Mouse (Mus musculus): ENCODE results near the gene Smco3. TPM values are rescaled to one million over a fixed set of nuclear protein-coding genes. Genes with fewer than 3 reads are reported as not detected.

Smco3 gene
- polyA plus RNA-seq, 1 experiment from 2014 or later: not detected

GRCm38 (mm10) chr6:136844903-136845302 lies 9.7 kb upstream of the Smco3 start:
- 47% methylated on average over 2 of the region's 2 CpGs for WGBS
- Histone ChIP-seq H3K9me3 (no peaks in the 10 kb centered on the region), H3K27me3 (no peaks in the 10 kb centered on the region)

DNA sequence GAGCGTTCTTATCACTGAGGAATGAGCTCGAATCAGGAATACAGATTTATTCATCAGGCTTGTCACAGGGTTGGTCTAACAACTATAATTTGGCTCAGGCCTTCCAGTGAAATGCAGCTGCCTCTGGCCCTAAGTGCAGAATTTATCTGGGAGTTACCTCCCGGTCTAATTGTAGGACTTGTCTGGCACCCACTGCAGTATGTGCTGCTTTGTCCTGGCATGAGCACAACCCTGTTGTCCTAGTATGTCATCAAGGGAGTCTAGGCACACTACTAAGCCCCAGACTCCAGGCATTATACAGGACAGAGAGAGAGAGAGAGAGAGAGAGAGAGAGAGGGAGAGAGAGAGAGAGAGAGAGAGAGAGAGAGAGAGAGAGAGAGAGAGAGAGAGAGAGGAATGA lies 2.1 kb upstream of the Smco3 start:
- H3K4me2 ChIP-seq (replicated peaks): no peak overlapping the region
- 82% methylated on average over 3 of the region's 3 CpGs for WGBS
- no peaks in the 10 kb centered on the region for H3K9me3 ChIP-seq
- ATAC-seq (replicated peaks): no peak
- no peak overlapping the region for H3K27ac ChIP-seq (replicated peaks)
- H3K9ac ChIP-seq (replicated peaks): no peak overlapping the region
- H3K27me3 ChIP-seq: no peaks in the 10 kb centered on the region
- H3K4me3 ChIP-seq: no peak overlapping the region
- no peaks in the 10 kb centered on the region for H3K4me1 ChIP-seq
- no peaks in the 10 kb centered on the region for H3K36me3 ChIP-seq

More at GRCm38 (mm10) chr6:136844903-136845302, 9.7 kb upstream of the Smco3 start:
- Histone ChIP-seq H3K4me1 (no peaks in the 10 kb centered on the region), H3K4me3 (no peak overlapping the region), H3K27ac (replicated peaks) (no peak overlapping the region), H3K9ac (replicated peaks) (no peak overlapping the region), H3K36me3 (no peaks in the 10 kb centered on the region), H3K4me2 (replicated peaks) (no peak overlapping the region)
- ATAC-seq (replicated peaks): no peak

GRCm38 (mm10) chr6:136831712-136832111 lies 3.5 kb downstream of the Smco3 start:
- no peaks in the 10 kb centered on the region for H3K36me3 ChIP-seq
- WGBS: 82% methylated on average over 5 of the region's 5 CpGs
- peaks cover 11% of the 10 kb centered on the region for H3K4me1 ChIP-seq
- no peak for ATAC-seq (replicated peaks)
- no peak overlapping the region for H3K4me3 ChIP-seq
- H3K9me3 ChIP-seq: no peaks in the 10 kb centered on the region
- no peak overlapping the region for H3K4me2 ChIP-seq (replicated peaks)
- peaks cover 6% of the 10 kb centered on the region; the same call in 1 of the 2 replicates for H3K27me3 ChIP-seq
- no peak overlapping the region for H3K9ac ChIP-seq (replicated peaks)
- no peak overlapping the region for H3K27ac ChIP-seq (replicated peaks)

DNA sequence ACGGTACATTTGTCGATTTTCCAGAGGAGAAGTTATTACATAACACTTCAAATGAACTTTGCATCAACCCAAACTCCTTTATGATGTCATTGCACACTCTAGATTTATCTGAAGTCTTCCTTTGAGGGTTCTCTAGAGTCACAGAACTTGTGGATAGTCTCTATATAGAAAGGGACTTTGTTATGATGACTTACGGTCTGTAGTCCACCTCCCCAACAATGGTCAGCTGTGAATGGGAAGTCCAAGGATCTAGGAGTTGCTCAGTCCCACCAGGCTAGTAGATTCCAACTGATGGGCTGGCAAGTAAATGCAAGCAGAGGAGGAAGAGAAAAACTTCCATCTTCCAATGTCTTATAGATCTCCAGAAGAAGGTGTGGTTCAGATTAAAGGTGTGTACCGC lies 6.6 kb downstream of the Smco3 start:
- WGBS: 33% methylated on average over 4 of the region's 4 CpGs
- H3K27me3 ChIP-seq: peaks cover 6% of the 10 kb centered on the region; the same call in 1 of the 2 replicates
- H3K4me2 ChIP-seq (replicated peaks): peak overlapping the region; percentile 61
- H3K9me3 ChIP-seq: no peaks in the 10 kb centered on the region
- H3K9ac ChIP-seq (replicated peaks): peak overlapping the region; percentile 53
- no peak; the same call in 1 of the 2 replicates for ATAC-seq (replicated peaks)
- H3K36me3 ChIP-seq: peaks cover 15% of the 10 kb centered on the region
- peak overlapping the region; percentile 87 for H3K4me3 ChIP-seq
- peak overlapping the region; percentile 89 for H3K27ac ChIP-seq (replicated peaks)
- peaks cover 17% of the 10 kb centered on the region for H3K4me1 ChIP-seq

DNA sequence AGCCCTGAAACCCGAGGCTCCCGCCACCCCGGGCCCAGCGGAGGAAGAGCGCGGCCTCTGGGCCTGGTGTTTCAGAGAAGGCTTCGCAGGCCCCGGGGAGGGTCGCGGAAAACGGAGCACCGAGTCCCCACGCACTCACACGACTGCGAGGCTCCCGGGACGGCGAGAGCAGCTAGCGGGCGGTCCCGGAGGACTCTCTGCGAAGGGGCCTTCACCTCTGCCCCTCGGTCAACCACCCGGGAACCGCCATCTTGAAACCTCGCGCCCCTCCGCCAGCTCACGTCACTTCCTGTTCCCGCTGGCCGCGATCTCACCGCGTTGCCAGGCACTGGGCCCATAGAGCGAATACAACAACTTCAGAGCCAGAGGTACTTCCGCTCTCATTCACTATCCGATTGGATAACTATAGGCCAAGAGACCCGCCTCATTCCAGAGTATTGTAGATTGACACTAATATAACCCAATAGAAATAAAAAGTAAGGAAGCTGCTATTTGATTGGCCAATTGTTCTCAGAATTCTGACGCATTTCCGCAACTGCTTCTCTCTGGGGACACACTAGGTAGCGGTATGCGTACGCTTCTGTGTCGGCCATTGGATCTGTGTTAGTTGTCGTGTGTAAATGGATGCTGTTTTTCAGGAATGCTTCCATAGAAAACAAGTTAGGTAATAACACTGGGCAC lies 7.2 kb downstream of the Smco3 start, which contains the start of gene Wbp11:
Gene Wbp11, minus strand, starts transcription at position 353 of the 681 bp plus-strand sequence.
- peak; percentile 100 for ATAC-seq (replicated peaks)
- Histone ChIP-seq H3K4me1 (peaks cover 17% of the 10 kb centered on the region), H3K9me3 (no peaks in the 10 kb centered on the region), H3K36me3 (peaks cover 17% of the 10 kb centered on the region), H3K27ac (replicated peaks) (peak within 1 kb of the TSS; percentile 89), H3K27me3 (peaks cover 6% of the 10 kb centered on the region; the same call in 1 of the 2 replicates), H3K9ac (replicated peaks) (peak within 1 kb of the TSS; percentile 87), H3K4me2 (replicated peaks) (peak within 1 kb of the TSS; percentile 75), H3K4me3 (peak within 1 kb of the TSS; percentile 87)
- 1% methylated on average over 45 of the region's 45 CpGs for WGBS

GRCm38 (mm10) chr6:136827516-136827880 lies 7.8 kb downstream of the Smco3 start, which contains the start of gene BC049715:
TSS of gene BC049715 (plus strand) at chr6:136827626.
- H3K9ac ChIP-seq (replicated peaks): peak within 1 kb of the TSS; percentile 87
- H3K27me3 ChIP-seq: peaks cover 6% of the 10 kb centered on the region; the same call in 1 of the 2 replicates
- peaks cover 17% of the 10 kb centered on the region for H3K4me1 ChIP-seq
- H3K36me3 ChIP-seq: peaks cover 22% of the 10 kb centered on the region
- under 1% methylated on average over 34 of the region's 34 CpGs for WGBS
- H3K9me3 ChIP-seq: no peaks in the 10 kb centered on the region
- H3K27ac ChIP-seq (replicated peaks): peak within 1 kb of the TSS; percentile 89
- peak within 1 kb of the TSS; percentile 75 for H3K4me2 ChIP-seq (replicated peaks)
- ATAC-seq (replicated peaks): no peak; the same call in 1 of the 2 replicates
- peak within 1 kb of the TSS; percentile 87 for H3K4me3 ChIP-seq

DNA sequence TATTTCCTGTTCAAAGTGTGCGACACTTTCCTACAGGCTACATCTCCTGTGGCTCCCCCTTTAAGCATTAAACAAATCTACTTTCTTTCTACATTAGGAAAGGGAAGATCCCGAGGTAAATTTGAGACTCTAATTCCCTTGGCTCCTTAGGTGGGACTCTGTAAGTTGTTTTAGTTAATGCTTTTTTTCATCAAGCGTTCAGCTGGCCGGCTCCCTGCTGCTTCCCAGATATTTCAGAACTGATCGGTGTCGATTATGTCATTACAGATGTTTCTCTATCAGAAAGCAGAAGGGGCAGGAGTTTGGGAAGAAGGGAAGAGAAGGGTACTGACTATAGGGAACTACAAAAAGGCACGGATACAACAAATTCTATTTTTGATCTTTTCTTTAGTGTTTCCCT lies 8.1 kb downstream of the Smco3 start:
- Histone ChIP-seq H3K27ac (replicated peaks) (no peak overlapping the region), H3K36me3 (peaks cover 26% of the 10 kb centered on the region), H3K4me3 (peak overlapping the region; percentile 87), H3K4me2 (replicated peaks) (peak overlapping the region; percentile 75), H3K9ac (replicated peaks) (peak overlapping the region; percentile 87), H3K9me3 (no peaks in the 10 kb centered on the region), H3K27me3 (peaks cover 6% of the 10 kb centered on the region; the same call in 1 of the 2 replicates), H3K4me1 (peaks cover 17% of the 10 kb centered on the region)
- no peak for ATAC-seq (replicated peaks)
- 16% methylated on average over 7 of the region's 7 CpGs for WGBS

GRCm38 (mm10) chr6:136824987-136825386 lies 10.3 kb downstream of the Smco3 start:
- Histone ChIP-seq H3K9me3 (no peaks in the 10 kb centered on the region), H3K36me3 (peaks cover 47% of the 10 kb centered on the region), H3K4me2 (replicated peaks) (no peak overlapping the region), H3K27ac (replicated peaks) (no peak overlapping the region), H3K9ac (replicated peaks) (no peak overlapping the region), H3K27me3 (no peaks in the 10 kb centered on the region; the same call in 1 of the 2 replicates), H3K4me1 (peaks cover 17% of the 10 kb centered on the region), H3K4me3 (no peak overlapping the region)
- no peak for ATAC-seq (replicated peaks)
- WGBS: 95% methylated on average over 8 of the region's 8 CpGs

DNA sequence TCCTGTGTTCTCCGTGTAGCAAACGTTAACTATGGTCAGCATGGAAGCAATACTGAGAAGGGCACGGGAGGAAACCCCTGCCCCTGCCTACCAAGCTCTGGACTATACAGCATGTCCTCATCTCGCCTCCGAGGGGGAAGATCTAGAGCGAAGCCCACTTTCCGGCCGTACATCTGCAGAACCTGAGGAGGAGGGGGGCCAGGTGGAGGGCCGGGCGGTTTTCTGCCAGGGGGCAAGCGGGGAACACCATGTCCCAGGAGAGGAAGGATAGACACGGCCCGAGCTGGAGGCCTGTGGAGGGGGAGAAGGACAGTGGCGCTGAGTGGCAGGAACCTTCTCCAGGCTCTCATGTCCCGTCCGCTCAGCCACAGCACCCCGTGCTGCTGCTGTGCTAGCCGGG lies 14.2 kb downstream of the Smco3 start:
- ATAC-seq (replicated peaks): no peak
- H3K27me3 ChIP-seq: no peaks in the 10 kb centered on the region
- H3K9ac ChIP-seq (replicated peaks): no peak overlapping the region
- no peak overlapping the region for H3K4me2 ChIP-seq (replicated peaks)
- peaks cover 82% of the 10 kb centered on the region for H3K36me3 ChIP-seq
- H3K4me3 ChIP-seq: no peak overlapping the region
- H3K9me3 ChIP-seq: no peaks in the 10 kb centered on the region
- no peak overlapping the region for H3K27ac ChIP-seq (replicated peaks)
- 94% methylated on average over 18 of the region's 18 CpGs for WGBS
- H3K4me1 ChIP-seq: 0 out of 2 replicates have a peak, but pooled peaks cover 7% of the 10 kb centered on the region

GRCm38 (mm10) chr6:136820381-136820780 lies 14.9 kb downstream of the Smco3 start:
- Histone ChIP-seq H3K4me3 (no peak overlapping the region), H3K4me2 (replicated peaks) (no peak overlapping the region), H3K9me3 (no peaks in the 10 kb centered on the region), H3K27me3 (no peaks in the 10 kb centered on the region), H3K36me3 (peaks cover 88% of the 10 kb centered on the region), H3K27ac (replicated peaks) (no peak overlapping the region), H3K4me1 (0 out of 2 replicates have a peak, but pooled peaks cover 7% of the 10 kb centered on the region), H3K9ac (replicated peaks) (no peak overlapping the region)
- 96% methylated on average over 21 of the region's 21 CpGs for WGBS
- ATAC-seq (replicated peaks): no peak

DNA sequence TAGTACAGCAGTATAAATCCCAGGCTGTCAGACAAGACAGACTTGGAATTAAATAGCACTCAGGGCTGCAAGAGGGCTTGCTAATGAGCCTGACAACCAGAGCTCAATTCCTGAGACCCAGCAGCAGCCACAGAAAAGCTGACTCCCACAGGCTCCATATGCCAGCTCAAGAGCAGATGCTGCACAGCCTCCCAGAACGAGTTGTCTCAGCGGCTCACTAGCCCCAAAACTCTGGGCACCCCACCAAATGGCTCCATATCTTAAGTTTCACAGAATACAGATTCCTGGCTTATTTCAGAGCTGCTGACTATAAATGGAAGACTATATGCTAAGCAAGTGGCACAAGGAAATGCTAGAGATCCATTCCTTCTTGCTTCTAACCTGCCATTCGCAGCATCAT lies 17.7 kb downstream of the Smco3 start:
- no peaks in the 10 kb centered on the region for H3K9me3 ChIP-seq
- H3K4me1 ChIP-seq: 0 out of 2 replicates have a peak, but pooled peaks cover 7% of the 10 kb centered on the region
- no peak overlapping the region for H3K4me3 ChIP-seq
- 85% methylated on average over 3 of the region's 3 CpGs for WGBS
- ATAC-seq (replicated peaks): peak; percentile 65
- H3K4me2 ChIP-seq (replicated peaks): no peak overlapping the region
- H3K9ac ChIP-seq (replicated peaks): no peak overlapping the region
- H3K27me3 ChIP-seq: no peaks in the 10 kb centered on the region
- H3K36me3 ChIP-seq: peaks cover 93% of the 10 kb centered on the region
- peak overlapping the region; percentile 70 for H3K27ac ChIP-seq (replicated peaks)

DNA sequence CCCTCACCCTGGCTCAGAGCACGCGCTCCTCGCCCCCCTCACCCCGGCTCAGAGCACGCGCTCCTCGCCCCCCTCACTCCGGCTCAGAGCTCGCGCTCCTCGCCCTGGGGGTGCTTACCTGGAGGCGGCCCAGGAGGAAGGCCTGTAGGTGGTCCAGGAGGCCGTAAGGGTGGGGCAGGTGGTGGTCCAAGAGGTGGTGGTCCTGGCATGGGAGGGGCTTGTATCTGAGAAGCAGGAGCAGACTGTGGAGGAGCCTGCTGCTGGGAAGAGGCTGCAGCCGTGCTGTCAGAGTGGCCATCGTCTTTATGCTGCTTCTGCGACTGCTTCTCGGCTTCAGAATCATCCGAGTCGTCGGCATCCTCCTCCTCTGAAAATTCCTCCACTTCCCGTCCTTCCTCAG lies 18.4 kb downstream of the Smco3 start:
- Histone ChIP-seq H3K36me3 (peaks cover 92% of the 10 kb centered on the region), H3K4me2 (replicated peaks) (no peak overlapping the region), H3K4me3 (no peak overlapping the region), H3K27ac (replicated peaks) (peak overlapping the region; percentile 57), H3K4me1 (0 out of 2 replicates have a peak, but pooled peaks cover 7% of the 10 kb centered on the region), H3K9me3 (no peaks in the 10 kb centered on the region), H3K9ac (replicated peaks) (no peak overlapping the region), H3K27me3 (no peaks in the 10 kb centered on the region)
- 87% methylated on average over 21 of the region's 21 CpGs for WGBS
- ATAC-seq (replicated peaks): no peak
